Mouse (Mus musculus) midbrain, embryonic 16.5 days (tissue): ENCODE measurements around the gene Gm21776. TPM values are rescaled to one million over a fixed set of nuclear protein-coding genes. Genes with fewer than 3 reads are reported as not detected.
"Not testable (repeated sequence)": the region's sequence is repeated elsewhere in the genome, so short reads cannot be mapped to it uniquely, and the experiment has no call there.

Source experiments
- ATAC-seq: fragments of 200-750 bp; cut with Nextera tagmentation; 2 replicates; pipeline ENCODE4 v1.8.0; 2017; ENCODE audit warnings: moderate TSS enrichment
- H3K27ac ChIP-seq: fragments of 300-500 bp; sonication (generic); 2 replicates; pipeline ENCODE4 v1.5.1; 2014; ENCODE audit warnings: mild to moderate bottlenecking, low read length, mixed read lengths
- H3K27me3 ChIP-seq: fragments of 300-500 bp; sonication (generic); 2 replicates; pipeline ENCODE4 v1.6.1; 2014; ENCODE audit warnings: low read depth, low read length, mixed read lengths; ENCODE audit not compliant: control insufficient read depth, insufficient read depth
- H3K36me3 ChIP-seq: fragments of 300-500 bp; sonication (generic); 2 replicates; pipeline ENCODE4 v1.6.1; 2014; ENCODE audit warnings: mild to moderate bottlenecking, low read length, moderate library complexity, mixed read lengths; ENCODE audit not compliant: control insufficient read depth, insufficient read depth
- H3K4me1 ChIP-seq: fragments of 300-500 bp; sonication (generic); 2 replicates; pipeline ENCODE4 v1.6.1; 2014; ENCODE audit warnings: mild to moderate bottlenecking, low read length, mixed read lengths; ENCODE audit not compliant: control insufficient read depth, insufficient read depth
- H3K4me2 ChIP-seq: fragments of 300-500 bp; sonication (generic); 2 replicates; pipeline ENCODE4 v1.6.1; 2014; ENCODE audit warnings: mild to moderate bottlenecking, low read length, mixed read lengths
- H3K4me3 ChIP-seq: fragments of 300-500 bp; sonication (generic); 2 replicates; pipeline ENCODE4 v1.5.1; 2014; ENCODE audit warnings: low read depth, mild to moderate bottlenecking, low read length, moderate library complexity, mixed read lengths
- H3K9ac ChIP-seq: fragments of 300-500 bp; sonication (generic); 2 replicates; pipeline ENCODE4 v1.6.1; 2014; ENCODE audit warnings: low read depth, low read length, mixed read lengths
- H3K9me3 ChIP-seq: fragments of 300-500 bp; sonication (generic); replicated peaks from 2 replicates; pipeline ENCODE4 v1.6.1; 2014; ENCODE audit warnings: mild to moderate bottlenecking, low read length, mixed read lengths; ENCODE audit not compliant: control insufficient read depth, poor library complexity, severe bottlenecking
- WGBS: fragments of 180-500 bp; shearing (Covaris S2); extraction: QIAGEN DNeasy Blood & Tissue Kit; methylation state at CpG from one replicate; pipeline ENCODE4 v1.1.7; 2014; 5-methylcytosine and 5-hydroxymethylcytosine counted together
- polyA plus RNA-seq: library from polyadenylated mRNA; unstranded; fragments of >200 nt; fragmentation: Nextera tagmentation; extraction: Ambion mirVana; gene quantifications from 2 replicates; pipeline ENCODE4 v1.2.1, GENCODE M21; 2015

Gm21776 gene
- polyA plus RNA-seq = not detected in 2 replicates

- H3K9ac ChIP-seq, H3K36me3 ChIP-seq, H3K4me3 ChIP-seq, H3K27me3 ChIP-seq, H3K27ac ChIP-seq, H3K4me1 ChIP-seq, ATAC-seq, H3K4me2 ChIP-seq, H3K9me3 ChIP-seq: not testable (repeated sequence)
- WGBS = no CpG with 5 or more reads among the region's 3 CpGs
Observed at GRCm38 (mm10) chrY:76378362-76378761, at the start of gene Gm21776. TSS of gene Gm21776 (plus strand) at chrY:76378662.
